Mouse (Mus musculus): ENCODE data around the gene Gpr176. TPM values are rescaled to one million over a fixed set of nuclear protein-coding genes. Genes with fewer than 3 reads are reported as not detected.

Gene Gpr176
- polyA plus RNA-seq, 1 experiment from 2014 or later, result 6.5 TPM

DNA sequence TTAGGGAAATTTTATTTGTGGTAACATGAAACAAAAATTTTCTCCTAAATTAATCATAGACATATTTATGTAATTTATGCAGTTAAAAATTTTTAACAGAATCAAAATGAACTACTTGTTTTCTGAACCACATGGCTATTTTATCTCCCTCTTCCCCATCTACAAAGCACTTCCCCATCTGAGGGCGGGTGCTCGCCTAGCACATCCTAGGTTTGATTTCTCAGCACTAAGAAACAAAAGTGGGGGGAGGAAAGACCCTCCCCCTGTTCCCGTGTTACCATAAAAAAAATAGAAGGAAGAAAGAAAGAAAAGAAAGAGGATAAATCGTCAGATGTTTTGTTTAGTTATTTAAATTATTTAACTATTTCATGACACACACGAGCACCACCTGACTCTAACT is 18.0 kb upstream of the Gpr176 start:
- no peak overlapping the region for H3K4me3 ChIP-seq
- no peak overlapping the region for H3K4me2 ChIP-seq
- H3K9ac ChIP-seq, result no peak overlapping the region
- H3K4me1 ChIP-seq, result peaks cover 17% of the 10 kb centered on the region
- 75% methylated on average over 5 of the region's 5 CpGs for WGBS
- ATAC-seq (replicated peaks), result no peak
- no peak overlapping the region for H3K27ac ChIP-seq
- H3K9me3 ChIP-seq, result no peaks in the 10 kb centered on the region
- no peaks in the 10 kb centered on the region for H3K27me3 ChIP-seq (replicated peaks)
- no peaks in the 10 kb centered on the region for H3K36me3 ChIP-seq (replicated peaks)

DNA sequence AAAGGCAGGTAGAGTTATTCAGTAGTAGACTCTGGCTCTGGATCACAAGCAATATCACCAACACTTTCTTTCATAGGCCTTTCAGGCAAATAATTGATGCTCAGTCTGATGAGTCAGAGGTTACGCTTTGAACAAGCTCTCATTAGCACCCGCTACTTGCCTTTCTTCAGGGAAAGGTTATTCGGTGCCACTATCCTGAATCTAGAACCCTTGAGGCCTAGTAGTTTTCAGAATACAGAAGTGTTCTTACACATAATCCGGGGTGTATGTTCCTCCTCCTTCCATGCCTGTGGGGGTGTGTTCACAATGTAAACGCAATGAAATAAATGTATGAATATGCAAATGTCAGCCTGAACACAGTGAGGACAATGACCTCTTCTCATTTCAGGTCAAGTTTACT is 16.9 kb upstream of the Gpr176 start:
- Histone ChIP-seq H3K27me3 (replicated peaks) (no peaks in the 10 kb centered on the region), H3K4me1 (peaks cover 17% of the 10 kb centered on the region), H3K4me3 (no peak overlapping the region), H3K4me2 (no peak overlapping the region), H3K9me3 (no peaks in the 10 kb centered on the region), H3K27ac (no peak overlapping the region), H3K36me3 (replicated peaks) (no peaks in the 10 kb centered on the region), H3K9ac (no peak overlapping the region)
- ATAC-seq (replicated peaks), result no peak
- 80% methylated on average over 5 of the region's 5 CpGs for WGBS

DNA sequence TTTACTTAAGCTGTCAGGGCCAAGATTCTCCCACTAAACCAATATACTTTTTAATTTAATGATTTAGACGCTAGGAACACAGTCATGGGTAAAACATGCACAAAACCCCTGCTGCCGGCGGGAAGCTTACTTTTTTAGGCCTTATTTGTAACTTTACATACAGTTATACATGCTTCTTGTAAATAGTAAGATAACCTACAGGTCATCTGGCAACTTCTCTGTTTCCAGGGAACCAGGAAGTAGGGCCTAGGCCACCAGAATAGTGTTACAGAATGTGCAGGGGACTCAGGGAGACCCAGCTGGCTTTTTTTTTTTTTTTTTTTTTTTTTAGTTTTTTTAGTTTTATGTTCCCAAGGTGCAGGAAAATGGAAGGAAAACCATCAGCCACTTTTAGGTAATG is 16.4 kb upstream of the Gpr176 start:
- Histone ChIP-seq H3K36me3 (replicated peaks) (no peaks in the 10 kb centered on the region), H3K4me3 (peak overlapping the region; percentile 92; the same call in 1 of the 2 replicates), H3K9me3 (no peaks in the 10 kb centered on the region), H3K4me2 (peak overlapping the region; percentile 74; the same call in 1 of the 2 replicates), H3K4me1 (peaks cover 17% of the 10 kb centered on the region), H3K27ac (no peak overlapping the region), H3K27me3 (replicated peaks) (no peaks in the 10 kb centered on the region), H3K9ac (no peak overlapping the region)
- 77% methylated on average over 3 of the region's 3 CpGs for WGBS
- ATAC-seq (replicated peaks), result no peak

- Histone ChIP-seq H3K4me3 (peak within 1 kb of the TSS; percentile 92), H3K36me3 (replicated peaks) (no peaks in the 10 kb centered on the region), H3K9ac (peak within 1 kb of the TSS; percentile 90), H3K9me3 (no peaks in the 10 kb centered on the region), H3K4me2 (peak within 1 kb of the TSS; percentile 74), H3K4me1 (peaks cover 17% of the 10 kb centered on the region), H3K27me3 (replicated peaks) (no peaks in the 10 kb centered on the region), H3K27ac (peak within 1 kb of the TSS; percentile 94)
- ATAC-seq (replicated peaks), result peak; percentile 99
- under 1% methylated on average over 61 of the region's 61 CpGs for WGBS
Measured at GRCm38 (mm10) chr2:118388341-118389335, 15.4 kb upstream of the Gpr176 start, which contains the start of gene Eif2ak4. TSS of gene Eif2ak4 (plus strand) at chr2:118388618.

GRCm38 (mm10) chr2:118383387-118383786 is 10.2 kb upstream of the Gpr176 start:
- ATAC-seq (replicated peaks), result no peak
- Histone ChIP-seq H3K9ac (no peak overlapping the region), H3K36me3 (replicated peaks) (no peaks in the 10 kb centered on the region), H3K27me3 (replicated peaks) (no peaks in the 10 kb centered on the region), H3K27ac (no peak overlapping the region), H3K4me3 (no peak overlapping the region), H3K9me3 (no peaks in the 10 kb centered on the region), H3K4me2 (no peak overlapping the region), H3K4me1 (peaks cover 5% of the 10 kb centered on the region; the same call in 1 of the 2 replicates)
- WGBS, result 79% methylated on average over 5 of the region's 5 CpGs

DNA sequence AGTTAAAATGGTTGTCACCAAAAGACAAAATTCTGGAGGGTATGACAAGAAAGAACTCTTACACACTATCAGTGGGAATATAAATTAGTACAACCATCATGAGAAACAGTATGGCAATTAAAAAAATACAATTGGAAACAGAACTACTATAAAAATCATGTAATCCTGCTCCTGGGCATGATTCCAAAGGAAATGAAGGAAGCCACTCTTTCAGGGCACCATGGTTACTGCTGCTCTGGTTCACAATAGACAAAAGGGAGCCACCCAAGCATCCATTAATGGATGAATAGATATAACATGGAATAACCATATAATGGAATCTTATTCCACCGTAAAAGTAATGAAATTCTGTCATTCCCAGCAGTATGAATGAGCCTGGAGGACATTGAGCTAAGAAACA is 6.5 kb upstream of the Gpr176 start:
- Histone ChIP-seq H3K4me1 (no peaks in the 10 kb centered on the region), H3K9me3 (no peaks in the 10 kb centered on the region), H3K9ac (no peak overlapping the region), H3K4me3 (no peak overlapping the region), H3K36me3 (replicated peaks) (no peaks in the 10 kb centered on the region), H3K27ac (no peak overlapping the region), H3K4me2 (no peak overlapping the region), H3K27me3 (replicated peaks) (no peaks in the 10 kb centered on the region)
- WGBS, result 32% methylated on average over 1 of the region's 1 CpGs
- ATAC-seq (replicated peaks), result no peak

DNA sequence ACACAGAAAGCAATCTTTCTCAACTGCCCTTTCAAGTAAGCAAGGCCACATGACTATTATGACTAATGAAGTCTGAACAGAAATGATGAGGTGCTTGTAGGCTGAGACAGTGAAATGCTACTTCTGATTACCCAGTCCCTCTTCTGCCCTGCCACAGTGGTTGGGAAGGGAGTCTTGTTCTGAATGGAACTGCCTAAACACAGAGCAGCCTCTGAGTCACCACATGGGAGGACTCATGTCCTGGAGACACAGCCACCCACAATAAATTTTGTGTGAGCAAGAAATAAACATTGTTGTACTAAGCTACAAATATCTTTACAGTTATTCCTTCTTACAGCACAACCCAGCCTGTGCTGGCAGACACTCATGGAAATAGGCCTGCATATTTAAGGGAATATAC is 2.7 kb upstream of the Gpr176 start:
- Histone ChIP-seq H3K9me3 (no peaks in the 10 kb centered on the region), H3K27ac (no peak overlapping the region), H3K9ac (no peak overlapping the region), H3K4me2 (no peak overlapping the region), H3K36me3 (replicated peaks) (no peaks in the 10 kb centered on the region), H3K27me3 (replicated peaks) (0 out of 2 replicates have a peak, but pooled peaks cover 3% of the 10 kb centered on the region), H3K4me3 (no peak overlapping the region), H3K4me1 (peaks cover 19% of the 10 kb centered on the region)
- ATAC-seq (replicated peaks), result no peak

DNA sequence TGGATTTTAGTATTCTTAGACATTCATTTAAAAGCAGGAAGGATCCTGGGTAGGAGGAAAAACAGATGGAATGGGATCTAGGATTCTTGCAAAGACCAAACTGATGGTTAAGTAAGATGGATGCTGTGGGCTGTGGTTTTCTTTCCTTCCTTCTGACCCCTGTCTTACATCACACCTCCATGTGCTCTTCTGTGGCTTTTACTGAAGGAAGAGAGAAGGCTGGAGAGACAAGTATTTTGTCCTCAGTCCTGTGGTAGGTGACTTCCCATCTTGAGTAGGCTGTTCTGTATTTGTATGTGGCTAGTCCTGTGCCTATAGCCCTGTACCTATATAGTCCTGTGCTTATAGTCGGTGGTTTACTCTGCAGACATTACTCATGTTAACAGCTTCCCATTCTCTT is 2.3 kb upstream of the Gpr176 start:
- Histone ChIP-seq H3K9me3 (no peaks in the 10 kb centered on the region), H3K4me3 (no peak overlapping the region), H3K27ac (no peak overlapping the region), H3K9ac (no peak overlapping the region), H3K4me2 (no peak overlapping the region), H3K27me3 (replicated peaks) (0 out of 2 replicates have a peak, but pooled peaks cover 5% of the 10 kb centered on the region), H3K4me1 (peaks cover 19% of the 10 kb centered on the region), H3K36me3 (replicated peaks) (no peaks in the 10 kb centered on the region)
- ATAC-seq (replicated peaks), result no peak
- WGBS, result 98% methylated on average over 1 of the region's 1 CpGs

DNA sequence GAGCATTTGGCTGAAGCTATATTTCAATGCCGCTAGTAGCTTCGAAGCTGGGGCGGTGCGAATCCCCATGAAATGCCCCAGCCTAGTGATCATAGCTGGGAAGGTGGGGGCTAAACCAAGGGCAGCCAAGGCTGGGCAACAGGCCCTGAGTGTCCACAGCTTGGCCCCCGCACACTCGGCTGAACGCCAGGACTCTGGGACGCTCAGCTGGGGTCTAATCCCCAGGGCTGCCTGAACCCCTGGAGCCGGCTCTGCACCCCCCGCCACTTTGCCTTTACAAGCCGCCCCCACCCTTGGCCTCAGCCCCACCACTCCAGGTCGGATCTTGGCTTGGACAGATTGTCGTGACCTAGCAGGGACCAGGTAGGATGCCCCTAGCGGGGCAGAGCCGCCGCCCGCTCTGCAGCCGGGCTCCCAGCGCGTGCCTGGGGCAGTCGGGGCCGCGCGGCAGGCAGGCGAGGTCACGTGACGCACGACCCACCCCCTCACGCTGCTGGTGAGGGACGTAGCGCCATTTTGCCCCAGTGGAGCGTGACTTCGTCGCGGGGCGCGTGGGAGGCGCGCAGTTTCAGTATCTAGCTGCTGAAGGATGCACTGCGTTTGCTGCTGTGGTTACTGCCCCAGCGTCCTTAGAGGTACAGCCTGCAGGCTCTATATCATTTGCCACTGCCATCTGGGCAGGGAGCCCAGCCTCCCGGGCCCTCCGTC is 507 bp upstream of the Gpr176 start:
- Histone ChIP-seq H3K9me3 (no peaks in the 10 kb centered on the region), H3K27me3 (replicated peaks) (peaks cover 16% of the 10 kb centered on the region), H3K4me2 (peak overlapping the region; percentile 80), H3K27ac (peak overlapping the region; percentile 77), H3K4me1 (peaks cover 19% of the 10 kb centered on the region), H3K4me3 (peak overlapping the region; percentile 45), H3K36me3 (replicated peaks) (no peaks in the 10 kb centered on the region), H3K9ac (peak overlapping the region; percentile 39)
- 2% methylated on average over 43 of the region's 43 CpGs for WGBS
- peak; percentile 92 for ATAC-seq (replicated peaks)

- Histone ChIP-seq H3K4me2 (peak overlapping the region; percentile 80), H3K9me3 (no peaks in the 10 kb centered on the region), H3K9ac (0 out of 2 replicates have a peak overlapping the region, but pooled peaks have one; percentile 39), H3K36me3 (replicated peaks) (no peaks in the 10 kb centered on the region), H3K27ac (no peak overlapping the region), H3K4me3 (peak overlapping the region; percentile 45), H3K27me3 (replicated peaks) (peaks cover 16% of the 10 kb centered on the region), H3K4me1 (peaks cover 19% of the 10 kb centered on the region)
- 10% methylated on average over 11 of the region's 11 CpGs for WGBS
- ATAC-seq (replicated peaks), result peak; percentile 6; the same call in 1 of the 2 replicates
Measured at GRCm38 (mm10) chr2:118372561-118372900, 688 bp downstream of the Gpr176 start.

GRCm38 (mm10) chr2:118371841-118372240 is 1.4 kb downstream of the Gpr176 start:
- peaks cover 16% of the 10 kb centered on the region for H3K27me3 ChIP-seq (replicated peaks)
- H3K4me3 ChIP-seq, result no peak overlapping the region
- H3K27ac ChIP-seq, result no peak overlapping the region
- H3K4me1 ChIP-seq, result peaks cover 19% of the 10 kb centered on the region
- H3K9me3 ChIP-seq, result no peaks in the 10 kb centered on the region
- no peak overlapping the region for H3K9ac ChIP-seq
- 53% methylated on average over 1 of the region's 1 CpGs for WGBS
- no peaks in the 10 kb centered on the region for H3K36me3 ChIP-seq (replicated peaks)
- no peak for ATAC-seq (replicated peaks)
- H3K4me2 ChIP-seq, result no peak overlapping the region; the same call in 1 of the 2 replicates

GRCm38 (mm10) chr2:118355138-118355719 is 18.0 kb downstream of the Gpr176 start:
- no peak overlapping the region for H3K4me2 ChIP-seq
- no peaks in the 10 kb centered on the region for H3K9me3 ChIP-seq
- H3K4me1 ChIP-seq, result 0 out of 2 replicates have a peak, but pooled peaks cover 6% of the 10 kb centered on the region
- H3K27ac ChIP-seq, result no peak overlapping the region
- H3K4me3 ChIP-seq, result no peak overlapping the region
- no peak overlapping the region for H3K9ac ChIP-seq
- H3K27me3 ChIP-seq (replicated peaks), result no peaks in the 10 kb centered on the region
- H3K36me3 ChIP-seq (replicated peaks), result no peaks in the 10 kb centered on the region
- WGBS, result 39% methylated on average over 6 of the region's 6 CpGs
- peak; percentile 83 for ATAC-seq (replicated peaks)

Data from midbrain, embryonic 15.5 days (tissue).